Mouse (Mus musculus) c-Kit-positive CD71-negative TER-119-negative erythroid progenitor cells, embryonic 14.5 days (primary cell): ENCODE data around the gene Plpp2.

Experiments
- DNase-seq: peaks from one replicate; pipeline ENCODE4 v3.0.0-alpha.2; 2013; ENCODE audit warnings: low read depth

Gene Plpp2

DNA sequence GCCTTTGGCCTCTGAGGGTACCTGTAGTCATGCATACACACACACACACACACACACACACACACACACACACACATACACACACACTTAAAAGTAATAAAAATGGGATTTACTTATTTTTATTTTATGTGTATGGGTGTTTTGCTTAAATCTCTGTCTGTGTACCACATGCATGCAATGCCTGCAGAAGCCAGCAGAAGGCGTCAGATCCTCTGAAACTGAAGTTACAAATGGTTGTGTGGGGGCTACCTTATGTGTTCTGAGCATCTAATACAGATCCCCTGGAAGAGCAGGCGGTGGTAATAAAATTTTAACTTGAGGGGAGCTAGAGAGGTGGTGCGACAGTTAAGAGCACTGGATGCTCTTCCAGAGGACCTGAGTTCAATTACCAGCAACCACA lies 5.5 kb downstream of the Plpp2 start:
- DNase-seq = no peak

GRCm38 (mm10) chr10:79527453-79527845 lies 6.1 kb downstream of the Plpp2 start:
- no peak for DNase-seq

GRCm38 (mm10) chr10:79526661-79527452 lies 6.7 kb downstream of the Plpp2 start:
- DNase-seq = no peak

GRCm38 (mm10) chr10:79525456-79526325 lies 7.9 kb downstream of the Plpp2 start:
- no peak for DNase-seq

DNA sequence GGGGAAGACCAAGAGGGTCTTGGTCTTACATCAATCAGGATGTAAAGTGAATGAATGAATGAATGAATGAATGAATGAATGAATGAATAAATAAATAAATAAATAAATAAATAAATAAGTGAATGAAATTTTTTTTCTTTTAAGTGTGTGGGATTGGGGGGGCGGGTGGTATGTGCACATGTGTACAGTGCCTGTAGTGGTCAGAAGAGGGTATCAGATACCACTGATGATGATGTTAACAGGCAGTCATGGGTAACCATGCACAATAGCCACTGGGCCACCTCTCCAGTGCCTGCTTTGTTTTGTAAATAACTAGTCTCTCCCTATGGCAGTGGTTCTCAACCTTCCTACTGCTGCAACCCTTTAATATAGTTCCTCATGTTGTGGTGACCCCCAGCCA lies 9.2 kb downstream of the Plpp2 start:
- DNase-seq = no peak

GRCm38 (mm10) chr10:79506709-79507108 lies 26.9 kb downstream of the Plpp2 start:
- no peak for DNase-seq

- DNase-seq = peak; percentile 5
These were observed 30.6 kb downstream of the Plpp2 start for GRCm38 (mm10) chr10:79502830-79503644.

DNA sequence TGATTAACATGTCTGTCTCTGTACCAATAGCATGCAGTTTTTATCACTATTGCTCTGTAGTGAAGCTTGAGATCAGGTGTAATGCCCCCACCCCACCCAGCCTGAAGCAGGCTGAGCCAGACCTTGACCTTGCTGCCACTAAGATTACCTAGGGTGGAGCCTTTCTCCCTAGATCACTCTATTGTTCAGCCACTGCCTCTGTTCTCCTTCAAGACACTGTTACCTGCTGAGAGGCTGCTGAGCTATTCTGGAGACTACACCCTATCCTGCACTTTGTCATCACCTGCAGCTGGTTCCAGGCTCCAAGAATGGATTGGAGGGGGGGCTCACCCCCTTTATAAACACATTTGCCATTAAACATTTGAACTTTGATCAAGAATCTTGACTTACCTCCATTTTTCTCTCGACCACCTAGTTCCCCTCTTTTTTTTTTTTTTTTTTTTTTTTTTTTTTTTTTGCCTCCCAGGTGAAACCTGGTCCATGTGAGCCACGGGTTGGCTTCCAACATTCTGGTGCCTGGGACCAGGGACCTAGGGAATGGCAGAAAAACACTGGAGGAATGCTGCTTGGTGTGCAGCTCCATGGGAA lies 36.8 kb downstream of the Plpp2 start:
- DNase-seq = no peak

- no peak for DNase-seq
These were observed 37.7 kb downstream of the Plpp2 start for GRCm38 (mm10) chr10:79495886-79496285.
